Mouse (Mus musculus): ENCODE data around the gene Spo11. TPM values are rescaled to one million over a fixed set of nuclear protein-coding genes. Genes with fewer than 3 reads are reported as not detected.
A peak's percentile ranks its signal among the peaks of the same experiment; 100 is the strongest.

The Spo11 gene
- total RNA-seq, 2 experiments from 2014 or later, result not detected

DNA sequence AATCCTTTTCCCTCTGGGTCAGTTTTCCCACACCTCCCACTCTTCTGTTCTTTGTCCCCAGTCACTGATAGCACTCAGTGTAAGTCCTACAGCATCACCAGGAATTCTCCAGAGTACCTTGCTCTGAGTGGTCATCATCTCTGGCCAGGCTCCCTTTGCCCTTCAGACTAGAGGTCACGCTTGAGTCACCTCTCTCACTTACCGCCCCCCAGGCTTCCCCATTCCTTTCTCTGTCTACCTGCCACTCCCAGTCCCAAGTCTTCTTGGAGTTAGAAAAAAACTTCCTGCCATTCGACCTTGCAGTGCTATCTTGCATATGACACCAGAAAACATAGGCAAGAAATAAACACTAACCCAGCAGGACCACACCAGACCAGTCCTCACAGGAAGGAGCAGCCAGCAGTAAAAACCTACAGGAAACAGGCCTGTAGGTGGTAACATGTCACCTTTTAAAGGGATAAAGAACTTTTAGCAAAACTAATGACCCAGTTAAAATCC lies 32.8 kb downstream of the Spo11 start:
- no peak for DNase-seq

DNA sequence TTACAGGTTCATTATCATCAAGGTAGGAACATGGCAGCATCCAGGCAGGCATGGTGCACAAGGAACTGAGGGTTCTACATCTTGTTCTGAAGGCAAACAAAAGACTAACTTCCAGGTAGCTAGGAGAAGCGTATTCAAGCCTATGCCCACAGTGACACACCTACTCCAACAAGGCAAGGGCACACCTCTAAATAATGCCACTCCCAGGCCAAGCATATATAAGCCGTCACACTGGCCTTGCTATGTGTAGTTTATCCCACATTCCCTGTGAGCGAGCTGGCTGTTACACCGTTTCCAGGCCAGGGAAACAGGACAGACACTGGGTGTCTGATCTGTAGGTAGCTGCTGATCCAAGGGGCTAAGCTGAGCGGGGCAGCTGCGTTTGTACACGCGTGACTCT lies 33.9 kb downstream of the Spo11 start:
- no peak for DNase-seq

GRCm38 (mm10) chr2:173014741-173015287 lies 37.3 kb downstream of the Spo11 start:
- no peak for DNase-seq

- DNase-seq, result no peak
Observed at GRCm38 (mm10) chr2:173017940-173018339, 40.4 kb downstream of the Spo11 start.

DNA sequence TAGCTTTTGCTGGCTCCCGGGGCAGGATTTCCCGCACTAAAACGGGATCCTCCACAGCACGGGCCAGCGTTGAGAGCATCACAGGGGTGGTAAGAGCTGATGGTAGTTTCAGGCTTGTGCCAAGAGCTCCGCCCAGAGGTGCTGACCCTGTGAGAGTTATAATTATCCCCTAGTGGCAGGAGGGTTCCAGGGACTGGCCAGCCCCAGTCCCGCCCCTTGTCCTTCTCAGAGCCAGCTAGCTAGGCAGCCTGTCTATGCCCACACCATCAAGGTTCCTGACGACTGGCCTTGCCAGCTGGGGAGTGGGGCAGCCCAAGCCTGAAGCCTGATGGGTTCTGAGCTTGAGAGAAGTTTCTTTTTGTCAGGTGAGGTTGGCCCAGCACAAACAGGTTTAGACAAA lies 41.1 kb downstream of the Spo11 start:
- peak; percentile 75 to 87 for DNase-seq

- DNase-seq, result no peak
Observed at GRCm38 (mm10) chr2:173019322-173019721, 41.8 kb downstream of the Spo11 start.

DNA sequence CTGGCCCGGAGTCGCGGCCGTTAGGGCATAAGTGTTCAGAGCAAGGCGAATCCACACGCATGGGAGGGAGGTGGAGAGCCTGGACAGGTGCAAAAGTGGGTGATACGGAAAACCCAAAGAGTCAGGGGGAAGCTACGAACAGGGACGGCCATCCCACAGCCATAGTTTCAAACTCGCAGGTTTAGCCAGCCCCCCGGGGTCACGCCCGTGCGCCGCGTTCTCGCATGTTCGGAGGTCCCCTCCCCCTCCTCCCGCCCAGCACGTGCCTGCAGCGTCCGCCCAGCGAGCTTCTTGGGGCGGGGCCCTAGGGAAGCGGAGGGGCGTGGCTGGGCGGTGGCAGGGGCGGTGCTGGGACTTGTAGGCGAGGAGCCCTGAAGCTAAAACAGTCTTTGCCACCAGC lies 42.3 kb downstream of the Spo11 start:
- peak; percentile 94 for DNase-seq

DNA sequence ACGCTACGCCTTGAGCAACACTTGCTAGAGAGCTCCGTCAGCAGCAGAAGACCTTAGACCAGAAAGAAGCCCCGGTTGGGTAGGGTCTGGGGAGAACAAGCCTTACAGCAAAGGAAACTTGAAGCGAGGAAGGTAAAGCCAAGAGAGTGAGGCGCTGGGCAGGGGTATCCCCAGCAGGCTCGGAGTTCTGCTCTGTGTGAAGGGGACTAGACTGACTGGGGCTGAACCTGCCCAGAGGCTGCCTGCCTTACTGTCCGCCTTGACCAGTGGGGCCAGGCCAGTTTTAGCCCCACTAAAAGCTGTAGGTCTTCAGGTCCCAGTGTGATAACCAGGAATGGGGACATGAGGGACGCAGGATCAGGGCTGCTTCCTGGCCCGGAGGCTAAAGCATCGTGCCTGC lies 42.9 kb downstream of the Spo11 start, which contains the start of gene Rbm38:
Gene Rbm38 (plus strand): TSS at position 69 of the 400 bp plus-strand sequence.
- DNase-seq, result no peak

- DNase-seq, result peak; percentile 95 to 97
Observed at GRCm38 (mm10) chr2:173021633-173022055, 44.1 kb downstream of the Spo11 start.

GRCm38 (mm10) chr2:173022056-173022681 lies 44.7 kb downstream of the Spo11 start:
- peak in 1 of 2 experiments; percentile 49 for DNase-seq

GRCm38 (mm10) chr2:173022813-173023212 lies 45.3 kb downstream of the Spo11 start:
- peak; percentile 74 for DNase-seq

DNA sequence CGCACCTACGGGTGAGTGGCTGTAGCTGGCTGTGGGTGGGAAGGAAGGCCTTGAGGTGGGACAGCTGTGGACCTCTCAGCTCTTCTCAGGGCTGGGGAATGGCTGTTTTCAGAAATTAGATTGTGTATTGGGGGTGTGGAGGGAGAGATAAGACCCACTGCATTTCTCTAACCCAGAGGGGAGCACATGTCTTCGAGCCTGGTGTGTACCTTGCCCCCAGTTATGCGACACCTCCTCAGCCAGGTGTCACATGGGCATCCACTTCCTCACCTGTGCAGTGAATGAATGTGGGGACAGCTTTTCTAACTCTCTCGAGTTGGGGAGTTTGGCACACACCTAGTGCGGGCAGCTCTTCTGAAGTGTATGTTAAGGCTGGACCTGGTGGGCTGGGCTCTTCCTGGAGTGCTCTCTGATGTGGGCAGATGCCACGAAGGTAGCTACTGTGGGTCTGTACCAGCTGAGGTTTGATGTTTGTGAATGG lies 45.9 kb downstream of the Spo11 start:
- no peak for DNase-seq

DNA sequence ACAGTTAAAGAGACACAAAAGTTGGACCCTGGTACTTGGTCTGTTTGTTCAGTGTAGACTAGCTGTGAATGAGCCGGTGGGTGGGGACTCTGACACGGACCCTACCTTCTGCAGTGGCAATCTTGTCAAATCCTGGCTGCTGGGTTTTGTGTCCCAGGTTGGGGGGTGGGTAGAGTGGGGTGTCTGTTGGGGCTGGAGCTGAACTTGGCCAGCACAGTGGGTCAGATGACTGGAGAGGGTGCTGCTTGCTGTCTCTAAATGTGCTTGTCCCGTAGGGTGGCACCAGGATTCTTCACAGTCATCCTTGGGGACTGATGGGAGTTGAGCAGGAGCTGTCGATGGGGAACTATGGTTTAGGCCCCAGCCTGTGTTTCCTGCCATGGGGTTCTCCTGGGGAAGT lies 46.5 kb downstream of the Spo11 start:
- DNase-seq, result peak in 1 of 2 experiments; percentile 32

- DNase-seq, result no peak
Observed at GRCm38 (mm10) chr2:173024392-173024791, 46.9 kb downstream of the Spo11 start.

GRCm38 (mm10) chr2:173024938-173025337 lies 47.4 kb downstream of the Spo11 start:
- DNase-seq, result peak; percentile 50 to 62

GRCm38 (mm10) chr2:173026286-173026685 lies 48.8 kb downstream of the Spo11 start:
- DNase-seq, result no peak

GRCm38 (mm10) chr2:173026688-173027131 lies 49.2 kb downstream of the Spo11 start:
- peak in 1 of 2 experiments; percentile 41 for DNase-seq

GRCm38 (mm10) chr2:173027169-173027823 lies 49.8 kb downstream of the Spo11 start:
- DNase-seq, result no peak

DNA sequence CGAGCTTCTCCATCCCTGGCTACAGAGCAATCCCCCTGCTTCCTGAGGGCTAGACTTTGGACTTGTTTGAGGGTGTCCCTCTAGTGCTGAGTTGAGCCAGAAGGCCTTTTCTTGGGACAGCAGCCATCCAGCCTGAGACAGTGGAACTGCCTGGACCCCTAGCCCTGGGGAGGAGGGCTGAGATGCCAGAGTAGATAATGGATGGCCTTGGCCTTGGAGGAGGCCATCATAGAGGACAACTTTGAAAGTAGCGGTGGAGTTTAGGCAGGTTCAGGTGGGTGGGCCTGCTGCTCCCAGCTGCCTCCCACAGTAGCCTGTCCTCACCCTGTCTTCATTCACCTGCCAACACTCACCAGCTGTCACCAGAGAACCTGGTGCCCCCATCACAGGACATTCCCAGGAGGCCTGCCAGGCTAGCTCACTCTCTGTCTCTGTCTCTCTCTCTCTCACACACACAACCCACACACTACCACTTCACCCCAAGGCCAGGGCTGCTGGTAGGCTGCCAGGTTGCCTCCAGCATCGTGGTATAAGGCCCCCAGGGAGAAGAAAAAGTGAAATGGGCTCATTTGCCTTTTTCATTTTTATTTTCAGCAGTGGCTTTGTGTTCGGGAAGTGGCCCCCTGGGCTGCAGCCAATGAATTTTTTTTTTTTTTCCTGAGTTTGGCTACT lies 50.5 kb downstream of the Spo11 start:
- DNase-seq, result peak; percentile 34 to 46

- DNase-seq, result no peak
Observed at GRCm38 (mm10) chr2:173028508-173029031, 51.1 kb downstream of the Spo11 start.

- no peak for DNase-seq
Observed at GRCm38 (mm10) chr2:173030591-173031338, 53.3 kb downstream of the Spo11 start.

All from heart, adult 18-20 months (tissue).